Mouse (Mus musculus): Measurements from ENCODE around the gene Satl1.
A peak's percentile ranks its signal among the peaks of the same experiment; 100 is the strongest.
"Not testable (repeated sequence)": the region's sequence is repeated elsewhere in the genome, so short reads cannot be mapped to it uniquely, and the experiment has no call there.

GRCm38 (mm10) chrX:112422998-112423397 is 16.4 kb upstream of the Satl1 start:
- peak; percentile 79 for TF ChIP-seq CTCF (IDR thresholded peaks at IDR 0.05)
- not testable (repeated sequence) for TF ChIP-seq POLR2A, EP300 (IDR thresholded peaks at IDR 0.05; ENCODE audit: insufficient read depth, low read depth, low read length)

Measured in heart, adult 2 months (tissue).